Mouse (Mus musculus): Measurements from ENCODE around the gene Ccdc12.
A peak's percentile ranks its signal among the peaks of the same experiment; 100 is the strongest.

Ccdc12 gene

DNA sequence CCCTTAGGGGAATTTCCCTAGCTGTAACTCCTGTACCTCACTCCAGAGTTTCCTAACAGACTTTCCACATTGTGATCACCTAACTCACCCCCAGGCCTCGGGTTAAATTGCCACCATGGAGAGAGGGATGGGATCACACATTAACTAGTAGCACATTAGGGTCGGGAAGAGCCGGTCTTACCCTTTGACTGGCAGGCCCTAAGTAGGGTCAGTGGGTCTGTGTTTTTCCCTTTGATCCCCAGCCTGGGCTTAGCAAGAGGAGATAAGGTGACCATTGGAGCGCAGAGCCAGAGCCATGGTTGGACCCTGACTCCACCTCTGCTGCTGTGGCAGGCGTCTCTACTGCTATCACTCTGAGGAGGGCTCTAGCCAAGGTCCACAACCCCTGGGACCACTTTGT is 89.4 kb downstream of the Ccdc12 start:
- DNase-seq, result no peak

DNA sequence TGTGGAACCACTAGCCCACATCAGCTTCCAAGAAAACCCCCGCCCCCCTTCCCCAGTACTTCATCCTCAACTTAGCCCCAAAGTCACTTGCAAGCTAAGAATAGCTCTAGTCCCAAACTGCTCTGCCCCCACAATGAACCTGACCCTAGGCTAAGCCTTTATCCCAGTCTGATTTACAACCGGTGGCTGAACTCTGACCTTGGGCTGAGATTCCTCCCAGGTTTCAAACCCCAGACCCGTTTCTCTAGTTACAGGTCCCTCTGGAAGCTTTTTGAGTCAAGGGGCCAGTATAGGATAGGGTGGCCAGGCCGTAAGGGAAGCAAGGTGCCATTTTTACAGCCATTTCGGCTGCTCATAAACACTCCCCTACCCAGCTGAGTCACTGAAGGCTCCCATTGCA is 89.9 kb downstream of the Ccdc12 start:
- no peak for DNase-seq

GRCm38 (mm10) chr9:110746961-110747360 is 90.7 kb downstream of the Ccdc12 start, which contains the start of gene Pth1r:
Gene Pth1r, minus strand, starts transcription at chr9:110747145.
- no peak for DNase-seq

GRCm38 (mm10) chr9:110748451-110748850 is 92.1 kb downstream of the Ccdc12 start:
- DNase-seq, result no peak

DNA sequence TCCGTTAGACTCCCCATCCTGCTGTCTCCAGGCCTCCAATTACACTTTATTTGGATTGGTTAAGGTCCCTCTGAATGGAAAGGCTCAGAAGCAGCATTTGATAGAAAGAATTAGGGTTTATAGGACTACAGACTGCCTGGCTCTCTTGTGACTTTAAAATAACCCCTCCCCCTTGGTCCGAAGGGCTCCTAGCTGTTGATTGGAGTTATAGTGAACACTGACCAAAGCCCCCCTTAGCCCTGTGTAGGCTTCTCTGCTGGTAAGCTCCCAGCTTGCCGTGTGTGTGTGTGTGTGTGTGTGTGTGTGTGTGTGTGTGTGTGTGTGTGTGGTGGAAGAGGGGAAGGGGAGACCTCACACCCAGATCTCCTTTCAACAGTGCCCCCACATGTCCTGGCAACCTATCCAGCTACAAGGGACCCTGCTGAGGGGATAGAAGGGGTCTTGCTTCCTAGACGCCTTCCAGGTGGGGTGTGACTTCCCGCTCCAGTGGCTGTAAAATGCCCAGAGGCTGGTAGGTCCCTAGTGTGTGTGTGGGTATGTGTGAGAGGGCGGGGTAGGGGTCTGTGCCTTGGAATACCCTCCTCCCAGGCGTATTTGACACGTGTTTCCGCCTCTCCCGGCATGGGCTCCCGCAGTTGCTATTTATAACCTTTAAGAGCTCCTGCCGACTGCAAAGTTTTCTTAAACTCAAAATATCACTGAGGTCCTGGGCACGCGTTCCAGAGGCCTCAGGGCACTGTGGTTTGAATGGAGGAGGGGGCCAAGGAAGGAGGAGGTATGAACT is 94.3 kb downstream of the Ccdc12 start:
- DNase-seq, result no peak

GRCm38 (mm10) chr9:110751412-110751811 is 95.1 kb downstream of the Ccdc12 start:
- no peak for DNase-seq

DNA sequence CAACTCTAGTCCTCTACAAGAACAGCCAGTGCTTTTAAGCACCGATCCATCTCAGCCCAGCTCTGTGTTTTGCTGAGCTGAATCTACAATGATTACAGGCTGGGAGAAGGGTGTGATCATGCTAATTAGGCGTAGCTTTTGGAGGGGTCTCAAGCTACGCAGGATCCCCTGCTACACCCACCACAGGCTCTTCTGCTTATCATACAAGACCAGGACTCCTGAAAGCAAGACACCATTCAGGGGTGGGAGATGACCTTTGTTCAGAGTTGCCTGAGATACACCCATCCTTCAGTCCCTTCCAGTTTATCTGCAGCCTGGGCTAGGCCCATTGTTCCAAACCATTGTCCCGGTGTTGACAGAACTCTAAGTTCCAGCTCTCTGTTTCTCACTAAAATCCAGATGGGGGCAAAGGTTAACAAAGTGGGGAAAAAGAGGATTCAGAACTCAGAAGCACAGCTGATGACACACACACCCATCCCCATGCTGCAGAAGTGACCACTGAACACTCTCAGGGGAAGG is 96.7 kb downstream of the Ccdc12 start:
- no peak for DNase-seq

GRCm38 (mm10) chr9:110753773-110754172 is 97.5 kb downstream of the Ccdc12 start:
- DNase-seq, result no peak

DNA sequence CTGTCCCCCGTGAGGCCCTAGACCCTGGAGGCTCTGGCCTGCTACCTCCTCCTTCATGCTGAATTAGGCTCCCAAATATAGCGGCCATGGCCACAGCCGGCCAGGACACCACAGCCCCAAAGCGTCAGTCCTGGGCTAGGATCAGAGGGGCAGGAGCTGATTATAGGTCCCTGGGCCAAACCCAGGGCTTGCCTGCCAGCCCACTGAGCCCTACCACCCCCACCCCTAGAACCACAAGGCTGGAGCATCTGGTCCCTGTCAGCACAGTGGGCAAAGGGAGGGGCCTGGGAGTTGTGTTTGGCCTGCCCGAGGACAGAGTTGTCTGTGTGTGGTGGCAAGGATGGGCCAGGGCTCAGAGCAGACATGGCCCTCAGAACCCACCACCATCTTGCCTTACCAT is 101.5 kb downstream of the Ccdc12 start:
- no peak for DNase-seq

- DNase-seq, result peak; percentile 35
Measured at GRCm38 (mm10) chr9:110758605-110759004, 102.3 kb downstream of the Ccdc12 start.

- peak; percentile 35 for DNase-seq
Measured at GRCm38 (mm10) chr9:110759265-110759664, 103.0 kb downstream of the Ccdc12 start.

DNA sequence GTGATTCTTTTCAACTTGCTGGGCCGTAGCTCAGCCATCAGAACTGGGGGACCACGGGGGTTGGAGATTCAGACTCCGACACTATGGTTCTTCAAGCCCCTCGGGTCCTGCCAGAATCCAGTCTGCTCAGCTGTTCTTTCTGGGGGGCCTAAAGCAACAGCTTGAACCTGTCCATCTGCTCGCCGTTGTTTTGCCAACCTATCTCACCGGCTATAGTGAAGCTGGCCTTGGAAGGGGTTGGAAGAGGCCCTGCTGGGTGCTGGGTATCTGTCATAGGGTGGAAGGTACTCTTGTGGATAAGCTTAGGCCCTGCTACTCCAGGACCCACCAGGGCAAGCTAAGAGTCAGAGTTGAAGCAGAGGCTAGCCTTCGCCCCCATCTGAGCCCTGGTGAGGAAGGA is 104.6 kb downstream of the Ccdc12 start:
- no peak for DNase-seq
